Mouse (Mus musculus): Measurements from ENCODE around the gene Mgat4d. TPM values are rescaled to one million over a fixed set of nuclear protein-coding genes. Genes with fewer than 3 reads are reported as not detected.

Mgat4d gene
- not detected for polyA plus RNA-seq (2012; fragmentation: generic; extraction: Trizol)

DNA sequence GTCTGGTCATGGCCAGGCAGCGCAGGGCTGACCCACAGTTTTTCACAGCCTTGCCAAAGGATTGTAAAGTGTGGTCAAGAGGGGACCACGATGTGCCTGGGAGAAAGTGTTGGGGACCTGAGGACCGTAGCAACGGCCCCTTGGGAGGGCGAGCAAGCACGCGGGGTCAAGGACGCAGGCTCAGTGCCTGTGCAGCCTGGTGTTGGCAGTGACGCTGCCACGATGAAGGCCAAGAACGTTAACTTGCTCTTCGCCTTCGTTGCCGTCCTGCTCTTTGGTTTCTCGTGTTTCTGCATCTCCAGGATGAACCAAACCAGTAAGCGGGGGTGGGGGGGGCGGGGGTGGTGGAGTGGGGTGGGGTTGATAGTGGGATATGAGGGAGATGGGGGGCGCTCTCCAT is at the start of gene Mgat4d:
Gene Mgat4d, plus strand, starts transcription at position 209 of the 400 bp plus-strand sequence.

DNA sequence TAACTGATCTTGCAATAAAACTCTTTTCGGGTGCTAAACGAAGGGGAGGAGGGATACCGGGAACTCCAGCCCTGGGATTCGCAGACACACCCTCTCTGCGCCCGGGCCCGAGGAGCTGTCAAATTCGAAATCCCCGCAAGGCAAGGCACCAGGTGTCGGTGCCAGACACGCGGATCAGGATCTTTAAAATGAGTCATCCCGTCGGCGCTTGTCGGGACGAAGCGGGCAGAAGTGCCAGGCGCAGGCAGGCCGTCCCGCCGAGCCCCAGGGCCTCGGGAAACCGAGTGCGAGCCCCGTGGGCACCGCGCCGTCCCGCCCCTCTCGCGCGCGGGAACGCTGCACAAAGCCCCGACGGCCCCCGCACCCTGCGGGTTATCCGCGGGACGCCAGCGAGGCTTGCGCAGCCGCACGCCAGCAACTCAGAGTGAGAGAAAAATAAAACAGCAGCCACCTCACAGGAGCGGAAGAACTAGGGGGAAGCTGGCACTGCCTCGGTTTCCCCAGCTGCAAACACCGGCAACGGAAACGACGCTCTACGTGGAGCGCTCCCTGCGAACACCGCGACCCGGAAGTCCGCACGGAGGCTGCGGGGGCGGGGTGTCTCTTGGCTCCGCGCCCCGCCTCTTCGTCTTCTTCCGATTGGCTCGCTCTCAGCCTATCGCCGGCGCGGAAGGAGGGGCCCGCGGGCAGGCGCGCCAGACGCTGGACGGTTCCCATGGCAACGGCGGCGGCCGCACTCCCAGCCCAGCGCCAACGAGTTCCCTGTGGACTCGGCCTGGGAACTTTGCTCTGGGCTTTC is 16.2 kb upstream of the Mgat4d start, which contains the start of gene Elmod2:
Gene Elmod2, minus strand, starts transcription at position 588 of the 799 bp plus-strand sequence.

DNA sequence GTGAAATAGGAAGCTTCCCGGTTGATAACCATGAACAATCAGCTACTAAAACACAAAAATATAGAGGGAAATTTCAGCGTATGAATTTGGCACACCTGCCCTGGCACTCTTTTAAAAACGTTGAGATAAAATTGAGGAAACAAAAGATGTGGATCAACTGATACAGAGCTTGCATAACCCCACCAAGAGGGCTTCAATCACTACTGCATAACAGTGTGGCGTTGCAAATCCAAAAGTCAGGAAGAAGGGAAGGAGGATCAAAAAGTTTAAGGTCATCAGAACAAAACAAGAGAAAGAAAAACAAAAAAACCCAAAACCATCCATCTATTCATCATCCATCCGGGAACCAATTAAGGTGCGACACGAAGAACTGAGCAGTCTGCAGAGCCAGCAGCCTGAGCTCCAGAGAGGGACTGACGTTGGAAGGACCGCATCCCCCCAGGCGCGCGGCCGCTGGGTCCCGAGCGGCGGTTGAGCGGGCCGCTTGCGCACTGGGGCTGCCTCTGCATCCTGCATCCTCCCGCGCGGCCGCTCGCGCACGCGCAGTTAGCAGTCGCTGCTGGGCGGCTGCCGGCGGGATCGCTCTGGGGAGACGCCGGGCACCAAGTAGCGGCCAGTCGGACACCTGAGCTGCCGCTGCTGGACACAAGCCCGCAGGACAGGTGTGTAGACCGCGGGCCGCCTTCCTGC is 41.2 kb downstream of the Mgat4d start, which contains the start of gene Clgn:
Gene Clgn, plus strand, starts transcription at position 552 of the 690 bp plus-strand sequence.

Other genes starting within 250 kb of the Mgat4d start
- 1 to 10 TPM in 1 of 2 experiments, under 1 TPM in 1; 0.37 to 2.6 TPM for gene Tbc1d9, start 183.1 kb upstream of the Mgat4d start, polyA plus RNA-seq (2012; fragmentation: generic; extraction: Trizol)
- 1 to 10 TPM in 1 of 2 experiments, under 1 TPM in 1; 0.27 to 2.0 TPM for gene Gm10645, start 182.3 kb upstream of the Mgat4d start, polyA plus RNA-seq (2012; fragmentation: generic; extraction: Trizol)
- gene Ucp1, start 58.1 kb upstream of the Mgat4d start, polyA plus RNA-seq (2012; fragmentation: generic; extraction: Trizol), result not detected
- gene Elmod2, start 16.0 kb upstream of the Mgat4d start, polyA plus RNA-seq (2012; fragmentation: generic; extraction: Trizol), result 1 to 10 TPM in 1 of 2 experiments, under 1 TPM in 1; 0.16 to 1.2 TPM
- gene Clgn, start 41.4 kb downstream of the Mgat4d start, polyA plus RNA-seq (2012; fragmentation: generic; extraction: Trizol), result not detected
- gene Scoc, start 109.9 kb downstream of the Mgat4d start, polyA plus RNA-seq (2012; fragmentation: generic; extraction: Trizol), result 10 to 100 TPM in 1 of 2 experiments, 1 to 10 TPM in 1; 4.7 to 14.5 TPM
- gene Olfr370, start 187.3 kb downstream of the Mgat4d start, polyA plus RNA-seq (2012; fragmentation: generic; extraction: Trizol), result not detected
- gene Ndufb7, start 218.2 kb downstream of the Mgat4d start, polyA plus RNA-seq (2012; fragmentation: generic; extraction: Trizol), result 100 to 1,000 TPM; 393 to 579 TPM

Data from C3H10T1/2 (cell line).